Mouse (Mus musculus) liver, postnatal 0 days (tissue): ENCODE measurements at regions not wholly inside any gene's neighbourhood (a gene's known extent, or its start where the extent isn't known, plus 50 kb on each side); places are given as distances from the start of the nearest gene placed in this dataset.
"Not testable (repeated sequence)": the region's sequence is repeated elsewhere in the genome, so short reads cannot be mapped to it uniquely, and the experiment has no call there.

Source experiments
- ATAC-seq: fragments of 200-750 bp; cut with Nextera tagmentation; 2 replicates; pipeline ENCODE4 v1.8.0; 2017; ENCODE audit warnings: mild to moderate bottlenecking, moderate library complexity
- DNase-seq: peaks from one replicate; pipeline ENCODE4 v3.0.0-alpha.2; 2016
- H3K27ac ChIP-seq: fragments of 300-500 bp; sonication (generic); 2 replicates; pipeline ENCODE4 v1.5.1; 2014; ENCODE audit warnings: antibody characterized with exemption, moderate library complexity, mild to moderate bottlenecking, low read depth
- H3K27me3 ChIP-seq: fragments of 300-500 bp; sonication (generic); 2 replicates; pipeline ENCODE4 v1.6.1; 2014; ENCODE audit warnings: low read length, control low read depth, mixed read lengths; ENCODE audit not compliant: insufficient read depth
- H3K36me3 ChIP-seq: fragments of 300-500 bp; sonication (generic); replicated peaks from 2 replicates; pipeline ENCODE4 v1.6.1; 2014; ENCODE audit warnings: mild to moderate bottlenecking, control low read depth, low read length, moderate library complexity, mixed read lengths; ENCODE audit not compliant: insufficient read depth
- H3K4me1 ChIP-seq: fragments of 300-500 bp; sonication (generic); 2 replicates; pipeline ENCODE4 v1.6.1; 2014; ENCODE audit warnings: antibody characterized with exemption, mild to moderate bottlenecking, control low read depth; ENCODE audit not compliant: insufficient read depth
- H3K4me2 ChIP-seq: fragments of 300-500 bp; sonication (generic); 2 replicates; pipeline ENCODE4 v1.6.1; 2014; ENCODE audit warnings: low read depth, mild to moderate bottlenecking, low read length, moderate library complexity, mixed read lengths
- H3K4me3 ChIP-seq: fragments of 300-500 bp; sonication (generic); 2 replicates; pipeline ENCODE4 v1.5.1; 2014; ENCODE audit warnings: low read depth, low read length
- H3K9ac ChIP-seq: fragments of 300-500 bp; sonication (generic); replicated peaks from 2 replicates; pipeline ENCODE4 v1.6.1; 2014; ENCODE audit warnings: mild to moderate bottlenecking, moderate library complexity
- H3K9me3 ChIP-seq: fragments of 300-500 bp; sonication (generic); 2 replicates; pipeline ENCODE4 v1.6.1; 2016; ENCODE audit warnings: mild to moderate bottlenecking, control low read depth, low read length, mixed read lengths
- CTCF ChIP-seq: sonication (generic); IDR thresholded peaks from 2 replicates; pipeline ENCODE4 v1.5.1; 2016; ENCODE audit warnings: antibody characterized with exemption, low read depth
- EP300 ChIP-seq: IDR thresholded peaks from 2 replicates; pipeline ENCODE4 v1.6.1; 2016; ENCODE audit warnings: antibody characterized with exemption, low read depth, mild to moderate bottlenecking
- WGBS: fragments of 180-500 bp; shearing (Covaris S2); extraction: QIAGEN DNeasy Blood & Tissue Kit; methylation state at CpG from one replicate; pipeline ENCODE4 v1.1.7; 2014; ENCODE audit not compliant: insufficient replicate concordance; 5-methylcytosine and 5-hydroxymethylcytosine counted together

DNA sequence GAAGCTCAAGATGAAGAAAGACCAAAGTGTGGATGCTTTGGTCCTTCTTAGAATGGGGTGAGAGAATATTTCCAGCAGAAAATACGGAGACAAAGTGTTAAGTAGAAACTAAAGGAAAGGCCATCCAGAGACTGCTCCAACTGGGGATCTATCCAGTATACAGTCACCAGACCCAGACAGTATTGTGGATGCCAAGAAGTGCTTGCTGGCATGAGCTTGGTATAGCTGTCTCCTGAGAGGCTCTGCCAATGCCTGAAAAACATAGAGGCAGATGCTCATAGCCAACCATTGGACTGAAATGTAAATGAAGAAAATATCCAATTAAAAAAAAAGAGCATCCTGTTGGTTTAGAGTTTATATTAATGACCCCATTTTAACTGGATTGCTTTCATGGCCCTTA is 253.8 kb downstream of the Gm8797 start:
- TF ChIP-seq CTCF (no peak), EP300 (no peak)
- no peak overlapping the region for H3K27ac ChIP-seq
- H3K36me3 ChIP-seq, result no peaks in the 10 kb centered on the region
- H3K9me3 ChIP-seq, result no peaks in the 10 kb centered on the region
- ATAC-seq (no peak), DNase-seq (no peak)
- no peak overlapping the region for H3K9ac ChIP-seq
- H3K27me3 ChIP-seq, result no peaks in the 10 kb centered on the region
- no peaks in the 10 kb centered on the region for H3K4me1 ChIP-seq
- H3K4me3 ChIP-seq, result no peak overlapping the region
- H3K4me2 ChIP-seq, result no peak overlapping the region
- WGBS, result 47% methylated on average over 1 of the region's 1 CpGs

DNA sequence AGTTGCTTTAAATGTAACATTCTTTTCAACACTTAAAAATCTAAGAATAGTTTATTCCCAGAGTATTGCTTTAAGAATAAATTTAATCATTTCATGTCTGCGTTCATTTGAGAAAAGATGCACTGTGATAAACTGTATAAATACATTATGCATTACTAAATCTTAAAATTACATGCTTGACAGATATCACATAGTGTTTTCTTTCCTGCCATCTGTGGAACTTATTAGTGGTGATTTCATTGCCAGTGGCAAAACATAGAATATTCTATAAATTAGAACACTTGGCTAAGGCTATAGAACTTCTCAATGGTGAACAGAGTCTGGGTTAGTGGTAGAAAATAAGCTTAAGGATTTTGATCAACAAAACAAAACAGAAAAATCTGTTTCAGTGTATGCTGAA is 268.1 kb downstream of the Gm8797 start:
- H3K27me3 ChIP-seq, result no peaks in the 10 kb centered on the region
- 75% methylated on average over 1 of the region's 1 CpGs for WGBS
- no peak for ATAC-seq
- no peaks in the 10 kb centered on the region for H3K4me1 ChIP-seq
- no peak overlapping the region for H3K27ac ChIP-seq
- H3K4me3 ChIP-seq, result no peak overlapping the region
- TF ChIP-seq EP300 (no peak), CTCF (no peak)
- H3K9me3 ChIP-seq, result no peaks in the 10 kb centered on the region
- no peaks in the 10 kb centered on the region for H3K36me3 ChIP-seq
- no peak overlapping the region for H3K4me2 ChIP-seq
- no peak overlapping the region for H3K9ac ChIP-seq
- DNase-seq, result no peak

DNA sequence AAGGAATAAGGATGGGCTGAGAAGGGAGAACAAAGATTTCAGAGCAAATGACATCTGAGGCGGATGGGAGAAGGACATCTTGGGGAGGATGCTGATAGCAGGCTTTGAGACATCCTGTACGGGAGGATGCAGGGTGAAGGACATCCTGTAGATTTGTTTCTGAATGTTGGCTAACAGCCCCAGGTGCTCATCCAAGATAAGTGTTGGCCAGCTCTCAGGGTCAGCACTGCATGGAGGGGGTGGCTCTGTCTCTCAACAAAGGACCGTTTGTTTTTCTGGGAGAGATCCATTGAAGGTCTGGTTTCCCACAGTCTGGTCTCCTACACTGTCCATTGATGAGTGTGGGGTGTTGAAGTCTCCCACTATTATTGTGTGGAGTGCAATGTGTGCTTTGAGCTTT is 290.7 kb downstream of the Gm8797 start:
- H3K27ac ChIP-seq, ATAC-seq, H3K4me3 ChIP-seq, H3K4me1 ChIP-seq, H3K9me3 ChIP-seq, H3K9ac ChIP-seq, DNase-seq, H3K4me2 ChIP-seq, H3K27me3 ChIP-seq, H3K36me3 ChIP-seq: not testable (repeated sequence)
- WGBS, result 54% methylated on average over 3 of the region's 3 CpGs

DNA sequence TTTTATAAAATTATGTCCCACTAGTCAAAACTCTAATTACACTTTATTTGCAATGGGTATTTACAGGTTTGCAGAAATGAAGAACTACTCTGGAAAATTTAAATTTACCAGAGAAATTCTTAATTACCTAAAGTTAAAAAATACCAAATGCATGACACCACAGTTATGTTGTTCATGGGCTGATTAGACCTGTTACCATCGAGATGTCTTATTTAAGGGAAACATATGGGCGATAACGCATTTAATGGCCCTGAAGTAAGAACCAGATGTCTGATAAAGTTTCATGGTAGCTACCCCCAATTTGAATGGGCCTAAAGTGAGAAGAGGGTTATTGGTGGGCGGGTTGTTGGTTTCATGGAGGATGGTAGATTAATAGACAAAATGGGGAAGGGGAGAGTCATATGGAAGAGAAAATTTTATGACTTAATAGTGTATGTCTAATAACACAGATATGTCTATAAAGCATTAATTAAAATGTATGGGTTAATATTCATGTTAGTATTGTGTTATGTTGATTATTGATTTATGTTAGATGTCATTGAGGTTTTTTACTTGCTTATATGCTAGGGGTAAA is 299.0 kb downstream of the Gm8797 start:
- no peak overlapping the region for H3K9ac ChIP-seq
- ATAC-seq, result no peak
- H3K4me2 ChIP-seq, result no peak overlapping the region
- H3K36me3 ChIP-seq, result no peaks in the 10 kb centered on the region
- no peak overlapping the region for H3K4me3 ChIP-seq
- H3K4me1 ChIP-seq, result no peaks in the 10 kb centered on the region
- H3K9me3 ChIP-seq, result no peaks in the 10 kb centered on the region
- TF ChIP-seq CTCF (no peak), EP300 (no peak)
- H3K27ac ChIP-seq, result no peak overlapping the region
- H3K27me3 ChIP-seq, result no peaks in the 10 kb centered on the region
- 78% methylated on average over 4 of the region's 4 CpGs for WGBS
- DNase-seq, result no peak

DNA sequence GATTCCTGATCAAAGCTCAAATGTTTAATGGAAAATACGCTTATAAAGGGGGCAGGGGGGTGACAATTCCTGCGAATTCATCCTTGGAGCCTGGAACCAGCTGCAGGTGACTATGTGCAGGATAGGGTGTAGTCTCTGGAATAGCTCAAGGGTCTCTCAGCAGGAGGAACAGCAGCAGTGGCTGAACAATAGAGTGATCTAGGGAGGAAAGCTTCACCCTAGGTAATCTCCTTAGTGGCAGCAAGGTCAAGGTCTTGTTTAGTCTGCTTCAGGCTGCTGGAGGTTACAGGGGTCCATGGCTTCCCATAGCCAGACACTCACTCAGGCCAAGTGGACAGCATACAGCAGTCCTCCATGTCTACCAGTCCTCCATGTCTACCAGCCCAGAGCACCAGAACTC is 301.3 kb downstream of the Gm8797 start:
- Histone ChIP-seq H3K4me2 (no peak overlapping the region), H3K9ac (no peak overlapping the region), H3K4me3 (no peak overlapping the region), H3K27me3 (no peaks in the 10 kb centered on the region), H3K9me3 (no peaks in the 10 kb centered on the region), H3K4me1 (no peaks in the 10 kb centered on the region), H3K36me3 (no peaks in the 10 kb centered on the region), H3K27ac (no peak overlapping the region)
- 59% methylated on average over 2 of the region's 2 CpGs for WGBS
- ATAC-seq, result no peak
- TF ChIP-seq EP300 (no peak), CTCF (no peak)
- no peak for DNase-seq

DNA sequence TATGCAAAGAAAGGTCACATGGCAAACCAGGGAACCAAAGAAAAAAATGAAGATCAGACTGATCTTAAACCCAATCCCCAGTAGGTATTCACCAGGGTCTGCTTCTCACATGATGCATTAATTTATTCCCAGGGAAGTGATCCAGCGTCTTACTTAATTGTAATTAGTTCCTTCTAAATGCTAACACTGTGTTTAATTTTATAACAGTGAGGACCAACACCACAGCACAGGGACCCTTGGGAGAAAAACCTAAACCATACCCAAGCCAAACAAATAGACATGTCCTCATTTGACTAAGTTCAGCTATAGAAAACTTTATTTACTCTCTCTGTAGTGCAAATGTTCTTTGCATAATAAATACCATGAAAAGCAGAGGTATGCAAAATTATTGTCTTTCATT is 333.2 kb downstream of the Gm8797 start:
- H3K9me3 ChIP-seq, result no peaks in the 10 kb centered on the region
- no peaks in the 10 kb centered on the region for H3K36me3 ChIP-seq
- no peak for ATAC-seq
- H3K4me2 ChIP-seq, result no peak overlapping the region
- DNase-seq, result no peak
- no peaks in the 10 kb centered on the region for H3K4me1 ChIP-seq
- no peak overlapping the region for H3K4me3 ChIP-seq
- no peak overlapping the region for H3K27ac ChIP-seq
- no peaks in the 10 kb centered on the region for H3K27me3 ChIP-seq
- H3K9ac ChIP-seq, result no peak overlapping the region
- WGBS, result 51% methylated on average over 1 of the region's 1 CpGs
- TF ChIP-seq EP300, result no peak
- TF ChIP-seq CTCF, result no peak

DNA sequence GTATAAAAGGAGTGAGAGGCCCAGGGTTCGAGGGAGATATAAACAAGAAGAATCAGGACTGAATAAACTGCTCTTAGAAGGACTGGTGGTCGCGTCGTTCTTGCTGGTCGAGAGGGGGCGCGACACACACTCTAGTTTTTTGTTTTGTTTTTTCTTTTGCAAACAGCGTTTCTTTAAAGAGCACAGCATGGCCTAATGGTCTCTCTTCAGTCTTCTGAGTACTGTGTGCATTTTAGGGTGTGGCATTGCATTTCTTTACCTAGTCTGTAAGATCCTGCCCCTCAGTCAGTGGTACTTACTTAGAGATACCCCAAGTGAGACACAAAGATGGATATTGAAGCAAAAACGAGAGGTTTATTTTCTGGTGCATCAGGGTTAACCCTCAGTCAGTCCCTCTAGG is 336.7 kb downstream of the Gm8797 start:
- Histone ChIP-seq H3K36me3 (no peaks in the 10 kb centered on the region), H3K9ac (no peak overlapping the region), H3K4me2 (no peak overlapping the region), H3K4me1 (no peaks in the 10 kb centered on the region), H3K4me3 (no peak overlapping the region), H3K27ac (no peak overlapping the region), H3K27me3 (no peaks in the 10 kb centered on the region), H3K9me3 (no peaks in the 10 kb centered on the region)
- WGBS, result 58% methylated on average over 9 of the region's 9 CpGs
- ATAC-seq (no peak), DNase-seq (no peak)
- TF ChIP-seq EP300 (no peak), CTCF (no peak)
